Mouse (Mus musculus): Measurements from ENCODE around the gene Aloxe3. TPM values are rescaled to one million over a fixed set of nuclear protein-coding genes. Genes with fewer than 3 reads are reported as not detected.

Aloxe3 gene
- total RNA-seq, 2 experiments from 2014 or later, result 5.2 to 6.8 TPM

GRCm38 (mm10) chr11:69122336-69122951 is 3.3 kb upstream of the Aloxe3 start, which contains the start of gene 9130213A22Rik:
Gene 9130213A22Rik (minus strand): TSS chr11:69122589.
- DNase-seq (ENCODE audit: extremely low spot score in 1 of 2, low spot score in 1 of 2), result peak; percentile 78 to 89

- peak; percentile 93 to 95 for DNase-seq (ENCODE audit: extremely low spot score in 1 of 2, low spot score in 1 of 2)
These were observed 2.5 kb upstream of the Aloxe3 start for GRCm38 (mm10) chr11:69123056-69123692.

GRCm38 (mm10) chr11:69123693-69124497 is 1.8 kb upstream of the Aloxe3 start:
- DNase-seq (ENCODE audit: extremely low spot score in 1 of 2, low spot score in 1 of 2), result peak; percentile 95 to 97

- peak in 1 of 2 experiments; percentile 74 for DNase-seq (ENCODE audit: extremely low spot score in 1 of 2, low spot score in 1 of 2)
These were observed 1.2 kb upstream of the Aloxe3 start for GRCm38 (mm10) chr11:69124498-69124847.

GRCm38 (mm10) chr11:69125041-69125851 is 450 bp upstream of the Aloxe3 start:
- peak; percentile 70 to 79 for DNase-seq (ENCODE audit: extremely low spot score in 1 of 2, low spot score in 1 of 2)

- no peak for DNase-seq (ENCODE audit: extremely low spot score in 1 of 2, low spot score in 1 of 2)
These were observed 416 bp downstream of the Aloxe3 start for GRCm38 (mm10) chr11:69125919-69126705.

GRCm38 (mm10) chr11:69126706-69127095 is 1.0 kb downstream of the Aloxe3 start:
- no peak for DNase-seq (ENCODE audit: extremely low spot score in 1 of 2, low spot score in 1 of 2)

GRCm38 (mm10) chr11:69128426-69129122 is 2.9 kb downstream of the Aloxe3 start:
- DNase-seq (ENCODE audit: extremely low spot score in 1 of 2, low spot score in 1 of 2), result no peak

- DNase-seq (ENCODE audit: extremely low spot score in 1 of 2, low spot score in 1 of 2), result no peak
These were observed 7.8 kb downstream of the Aloxe3 start for GRCm38 (mm10) chr11:69133566-69133922.

GRCm38 (mm10) chr11:69133923-69134621 is 8.4 kb downstream of the Aloxe3 start:
- DNase-seq (ENCODE audit: extremely low spot score in 1 of 2, low spot score in 1 of 2), result peak; percentile 64 to 77

GRCm38 (mm10) chr11:69134622-69134968 is 8.9 kb downstream of the Aloxe3 start:
- no peak for DNase-seq (ENCODE audit: extremely low spot score in 1 of 2, low spot score in 1 of 2)

- no peak for DNase-seq (ENCODE audit: extremely low spot score in 1 of 2, low spot score in 1 of 2)
These were observed 9.7 kb downstream of the Aloxe3 start for GRCm38 (mm10) chr11:69135361-69135760.

- peak in 1 of 2 experiments; percentile 27 for DNase-seq (ENCODE audit: extremely low spot score in 1 of 2, low spot score in 1 of 2)
These were observed 21.9 kb downstream of the Aloxe3 start for GRCm38 (mm10) chr11:69147546-69147945.

- no peak for DNase-seq (ENCODE audit: extremely low spot score in 1 of 2, low spot score in 1 of 2)
These were observed 22.8 kb downstream of the Aloxe3 start for GRCm38 (mm10) chr11:69148451-69148960.

- DNase-seq (ENCODE audit: extremely low spot score in 1 of 2, low spot score in 1 of 2), result no peak
These were observed 24.0 kb downstream of the Aloxe3 start for GRCm38 (mm10) chr11:69149728-69150127.

GRCm38 (mm10) chr11:69150444-69150843 is 24.7 kb downstream of the Aloxe3 start:
- DNase-seq (ENCODE audit: extremely low spot score in 1 of 2, low spot score in 1 of 2), result peak in 1 of 2 experiments; percentile 79

GRCm38 (mm10) chr11:69151004-69151403 is 25.3 kb downstream of the Aloxe3 start:
- DNase-seq (ENCODE audit: extremely low spot score in 1 of 2, low spot score in 1 of 2), result no peak

- DNase-seq (ENCODE audit: extremely low spot score in 1 of 2, low spot score in 1 of 2), result no peak
These were observed 28.1 kb downstream of the Aloxe3 start for GRCm38 (mm10) chr11:69153831-69154230.
